Mouse (Mus musculus) liver, postnatal 0 days (tissue): ENCODE data around the gene N4bp2l1. TPM values are rescaled to one million over a fixed set of nuclear protein-coding genes. Genes with fewer than 3 reads are reported as not detected.

Source experiments
- ATAC-seq: fragments of 200-750 bp; cut with Nextera tagmentation; 2 replicates; pipeline ENCODE4 v1.8.0; 2017; ENCODE audit warnings: mild to moderate bottlenecking, moderate library complexity
- DNase-seq: peaks from one replicate; pipeline ENCODE4 v3.0.0-alpha.2; 2016
- H3K27ac ChIP-seq: fragments of 300-500 bp; sonication (generic); 2 replicates; pipeline ENCODE4 v1.5.1; 2014; ENCODE audit warnings: antibody characterized with exemption, moderate library complexity, mild to moderate bottlenecking, low read depth
- H3K27me3 ChIP-seq: fragments of 300-500 bp; sonication (generic); 2 replicates; pipeline ENCODE4 v1.6.1; 2014; ENCODE audit warnings: low read length, control low read depth, mixed read lengths; ENCODE audit not compliant: insufficient read depth
- H3K36me3 ChIP-seq: fragments of 300-500 bp; sonication (generic); replicated peaks from 2 replicates; pipeline ENCODE4 v1.6.1; 2014; ENCODE audit warnings: mild to moderate bottlenecking, control low read depth, low read length, moderate library complexity, mixed read lengths; ENCODE audit not compliant: insufficient read depth
- H3K4me1 ChIP-seq: fragments of 300-500 bp; sonication (generic); 2 replicates; pipeline ENCODE4 v1.6.1; 2014; ENCODE audit warnings: antibody characterized with exemption, mild to moderate bottlenecking, control low read depth; ENCODE audit not compliant: insufficient read depth
- H3K4me2 ChIP-seq: fragments of 300-500 bp; sonication (generic); 2 replicates; pipeline ENCODE4 v1.6.1; 2014; ENCODE audit warnings: low read depth, mild to moderate bottlenecking, low read length, moderate library complexity, mixed read lengths
- H3K4me3 ChIP-seq: fragments of 300-500 bp; sonication (generic); 2 replicates; pipeline ENCODE4 v1.5.1; 2014; ENCODE audit warnings: low read depth, low read length
- H3K9ac ChIP-seq: fragments of 300-500 bp; sonication (generic); replicated peaks from 2 replicates; pipeline ENCODE4 v1.6.1; 2014; ENCODE audit warnings: mild to moderate bottlenecking, moderate library complexity
- H3K9me3 ChIP-seq: fragments of 300-500 bp; sonication (generic); 2 replicates; pipeline ENCODE4 v1.6.1; 2016; ENCODE audit warnings: mild to moderate bottlenecking, control low read depth, low read length, mixed read lengths
- CTCF ChIP-seq: sonication (generic); IDR thresholded peaks from 2 replicates; pipeline ENCODE4 v1.5.1; 2016; ENCODE audit warnings: antibody characterized with exemption, low read depth
- EP300 ChIP-seq: IDR thresholded peaks from 2 replicates; pipeline ENCODE4 v1.6.1; 2016; ENCODE audit warnings: antibody characterized with exemption, low read depth, mild to moderate bottlenecking
- whole genome bisulfite sequencing: fragments of 180-500 bp; shearing (Covaris S2); extraction: QIAGEN DNeasy Blood & Tissue Kit; methylation state at CpG from one replicate; pipeline ENCODE4 v1.1.7; 2014; ENCODE audit not compliant: insufficient replicate concordance; 5-methylcytosine and 5-hydroxymethylcytosine counted together
- polyA plus RNA-seq: library from polyadenylated mRNA; unstranded; fragments of >200 nt; fragmentation: Nextera tagmentation; extraction: Ambion mirVana; gene quantifications from 2 replicates; pipeline ENCODE4 v1.2.1, GENCODE M21; 2015

The N4bp2l1 gene
- polyA plus RNA-seq, 1 experiment from 2014 or later: 39.8 TPM

DNA sequence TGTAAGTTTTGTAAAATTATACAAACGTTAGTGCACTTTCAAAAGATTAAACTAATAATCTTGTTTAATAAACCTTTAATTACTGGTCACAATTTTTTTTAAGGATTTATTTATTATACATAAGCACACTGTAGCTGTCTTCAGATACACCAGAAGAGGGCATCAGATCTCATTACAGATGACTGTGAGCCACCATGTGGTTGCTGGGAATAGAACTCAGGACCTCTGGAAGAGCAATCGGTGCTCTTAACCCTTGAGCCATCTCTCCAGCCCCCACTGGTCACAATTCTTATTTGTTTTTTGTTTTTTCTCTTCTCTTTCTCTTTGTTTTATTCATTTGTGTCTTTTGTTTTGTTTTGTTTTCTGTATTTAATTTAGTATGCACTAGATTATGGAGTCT is 71.7 kb downstream of the N4bp2l1 start:
- TF ChIP-seq CTCF (peak; percentile 25; the same call in 1 of the 2 replicates), EP300 (no peak)
- Histone ChIP-seq H3K27me3 (no peaks in the 10 kb centered on the region), H3K4me3 (no peak overlapping the region), H3K9me3 (no peaks in the 10 kb centered on the region), H3K4me1 (peaks cover 7% of the 10 kb centered on the region; the same call in 1 of the 2 replicates), H3K9ac (no peak overlapping the region), H3K27ac (no peak overlapping the region), H3K36me3 (0 out of 2 replicates have a peak, but pooled peaks cover 3% of the 10 kb centered on the region), H3K4me2 (no peak overlapping the region)
- WGBS: 73% methylated on average over 2 of the region's 2 CpGs
- DNase-seq (no peak), ATAC-seq (no peak)

DNA sequence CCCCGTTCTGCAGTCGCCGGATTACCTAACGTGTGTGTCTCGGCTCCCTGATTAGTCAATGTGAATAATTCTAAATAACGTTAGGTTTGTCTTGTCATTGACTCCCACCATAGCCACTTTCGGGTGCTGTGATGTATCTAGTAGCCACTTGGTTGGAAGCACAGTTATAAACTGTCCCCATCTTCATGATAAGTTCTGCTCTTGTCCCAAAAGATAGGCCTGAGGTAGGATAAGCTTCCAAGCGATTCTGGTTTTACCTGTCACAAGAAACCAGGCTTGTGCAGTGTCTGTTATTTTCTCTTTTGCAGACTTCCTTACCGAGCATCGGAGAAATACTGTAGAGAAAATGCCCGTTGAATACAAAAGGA is 74.1 kb downstream of the N4bp2l1 start:
- 6% methylated on average over 11 of the region's 11 CpGs for WGBS
- H3K4me2 ChIP-seq: peak overlapping the region; percentile 81
- no peak for TF ChIP-seq EP300
- TF ChIP-seq CTCF: no peak
- peaks cover 7% of the 10 kb centered on the region; the same call in 1 of the 2 replicates for H3K4me1 ChIP-seq
- no peaks in the 10 kb centered on the region for H3K36me3 ChIP-seq
- no peaks in the 10 kb centered on the region for H3K9me3 ChIP-seq
- H3K4me3 ChIP-seq: peak overlapping the region; percentile 78
- ATAC-seq (peak; percentile 38; the same call in 1 of the 2 replicates), DNase-seq (no peak)
- H3K27me3 ChIP-seq: no peaks in the 10 kb centered on the region
- peak overlapping the region; percentile 82 for H3K9ac ChIP-seq
- peak overlapping the region; percentile 75 for H3K27ac ChIP-seq

DNA sequence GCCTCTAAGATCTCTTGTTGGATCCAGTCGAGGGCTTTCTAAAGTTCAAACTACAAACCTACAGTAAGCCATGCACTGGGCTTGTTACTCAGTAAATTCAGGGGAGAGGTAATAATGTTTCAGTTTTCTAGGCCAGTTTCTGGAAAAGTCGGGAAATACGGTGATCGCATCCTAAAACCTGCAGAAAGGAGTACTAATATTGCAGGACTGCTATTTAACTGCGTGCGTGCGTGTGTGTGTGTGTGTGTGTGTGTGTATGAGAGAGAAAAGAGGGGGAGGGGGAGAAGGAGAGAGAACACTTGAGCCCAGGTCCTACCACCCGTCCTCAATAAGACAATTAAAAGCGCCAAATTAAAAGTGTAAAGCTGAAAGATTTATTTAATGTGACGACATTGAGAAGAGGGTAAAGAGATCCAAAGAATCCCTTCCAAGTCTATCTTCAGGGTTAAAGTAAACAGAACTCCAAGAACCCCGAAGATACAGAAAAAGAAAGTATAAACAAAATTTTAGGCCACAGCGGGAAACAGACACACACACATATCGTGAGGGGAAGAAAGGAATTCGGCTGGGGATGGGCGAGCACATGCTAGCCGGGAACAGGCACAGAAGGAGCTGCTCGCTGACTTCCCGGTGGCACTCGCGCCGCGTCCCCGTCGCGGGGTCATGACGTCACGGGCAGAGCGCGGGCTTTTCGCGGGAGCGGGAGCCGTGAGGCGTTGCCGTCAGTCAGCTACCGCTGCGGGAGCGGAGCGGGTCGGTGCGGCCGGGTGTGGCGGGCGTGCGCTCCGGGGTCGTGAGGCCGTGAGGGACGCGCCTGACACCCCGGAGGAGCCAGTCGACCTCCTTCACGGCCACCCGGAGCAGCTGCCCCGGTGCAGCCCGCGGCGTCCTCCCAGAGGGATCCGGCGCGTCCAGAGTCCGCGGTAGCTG is 74.8 kb downstream of the N4bp2l1 start, which contains the start of gene Brca2:
Gene Brca2, plus strand, starts transcription at position 694 of the 930 bp plus-strand sequence.
- peak within 1 kb of the TSS; percentile 75 for H3K27ac ChIP-seq
- H3K9me3 ChIP-seq: no peaks in the 10 kb centered on the region
- peak; percentile 97 for DNase-seq
- H3K27me3 ChIP-seq: no peaks in the 10 kb centered on the region
- H3K4me2 ChIP-seq: peak within 1 kb of the TSS; percentile 81
- no peak for TF ChIP-seq CTCF
- TF ChIP-seq EP300: no peak
- 3% methylated on average over 63 of the region's 63 CpGs for WGBS
- ATAC-seq: peak; percentile 97
- H3K9ac ChIP-seq: peak within 1 kb of the TSS; percentile 82
- H3K4me3 ChIP-seq: peak within 1 kb of the TSS; percentile 78
- no peaks in the 10 kb centered on the region for H3K36me3 ChIP-seq
- H3K4me1 ChIP-seq: peaks cover 7% of the 10 kb centered on the region; the same call in 1 of the 2 replicates

Other genes starting within 250 kb of the N4bp2l1 start
- gene Zar1l, start 79.0 kb downstream of the N4bp2l1 start, polyA plus RNA-seq: not detected in 2 replicates
- 11.8 and 12.6 TPM in 2 replicates for gene Brca2, start 74.6 kb downstream of the N4bp2l1 start, polyA plus RNA-seq
- gene N4bp2l2, start 69.0 kb upstream of the N4bp2l1 start, polyA plus RNA-seq: 21.4 and 24.7 TPM in 2 replicates
- 4.4 and 5.2 TPM in 2 replicates for gene Pds5b, start 76.6 kb upstream of the N4bp2l1 start, polyA plus RNA-seq